Mouse (Mus musculus): ENCODE results near the gene Nanos3.

The Nanos3 gene

GRCm38 (mm10) chr8:84185117-84185516 is at the start of gene Nanos3:
Nanos3 (minus strand) TSS chr8:84185217.
- no peak for DNase-seq (ENCODE audit: low spot score)

- no peak for DNase-seq (ENCODE audit: low spot score)
These were observed 48.0 kb upstream of the Nanos3 start for GRCm38 (mm10) chr8:84233055-84233454.

- no peak for DNase-seq (ENCODE audit: low spot score)
These were observed 45.7 kb upstream of the Nanos3 start for GRCm38 (mm10) chr8:84230735-84231134.

GRCm38 (mm10) chr8:84223322-84224029 is 38.5 kb upstream of the Nanos3 start:
- no peak for DNase-seq (ENCODE audit: low spot score)

GRCm38 (mm10) chr8:84222566-84223165 is 37.6 kb upstream of the Nanos3 start:
- no peak for DNase-seq (ENCODE audit: low spot score)

- DNase-seq (ENCODE audit: low spot score): no peak
These were observed 35.1 kb upstream of the Nanos3 start for GRCm38 (mm10) chr8:84220105-84220504.

- DNase-seq (ENCODE audit: low spot score): no peak
These were observed 33.1 kb upstream of the Nanos3 start for GRCm38 (mm10) chr8:84218143-84218542.

- no peak for DNase-seq (ENCODE audit: low spot score)
These were observed 32.2 kb upstream of the Nanos3 start for GRCm38 (mm10) chr8:84217206-84217605.

- no peak for DNase-seq (ENCODE audit: low spot score)
These were observed 28.3 kb upstream of the Nanos3 start for GRCm38 (mm10) chr8:84213277-84213676.

GRCm38 (mm10) chr8:84211881-84212563 is 27.0 kb upstream of the Nanos3 start:
- no peak for DNase-seq (ENCODE audit: low spot score)

GRCm38 (mm10) chr8:84211202-84211601 is 26.2 kb upstream of the Nanos3 start:
- no peak for DNase-seq (ENCODE audit: low spot score)

GRCm38 (mm10) chr8:84210167-84210791 is 25.3 kb upstream of the Nanos3 start:
- DNase-seq (ENCODE audit: low spot score): peak; percentile 77

GRCm38 (mm10) chr8:84208381-84209380 is 23.7 kb upstream of the Nanos3 start:
- no peak for DNase-seq (ENCODE audit: low spot score)

- no peak for DNase-seq (ENCODE audit: low spot score)
These were observed 22.8 kb upstream of the Nanos3 start for GRCm38 (mm10) chr8:84207811-84208210.

- no peak for DNase-seq (ENCODE audit: low spot score)
These were observed 21.6 kb upstream of the Nanos3 start for GRCm38 (mm10) chr8:84206666-84207065.

GRCm38 (mm10) chr8:84205073-84205472 is 20.1 kb upstream of the Nanos3 start:
- DNase-seq (ENCODE audit: low spot score): no peak

GRCm38 (mm10) chr8:84203975-84204772 is 19.2 kb upstream of the Nanos3 start:
- peak; percentile 52 for DNase-seq (ENCODE audit: low spot score)

- peak; percentile 83 for DNase-seq (ENCODE audit: low spot score)
These were observed 18.2 kb upstream of the Nanos3 start for GRCm38 (mm10) chr8:84202938-84203917.

GRCm38 (mm10) chr8:84202466-84202865 is 17.4 kb upstream of the Nanos3 start:
- no peak for DNase-seq (ENCODE audit: low spot score)

Data from T-cell, adult 2 months (primary cell).